Mouse (Mus musculus) thymus, postnatal 36 days (tissue): ENCODE measurements at regions not wholly inside any gene's neighbourhood (a gene's known extent, or its start where the extent isn't known, plus 50 kb on each side); places are given as distances from the start of the nearest gene placed in this dataset.

Source experiments
- DNase-seq, 2 experiments: peaks; one replicate each; pipeline ENCODE4 v3.0.0; 2022; ENCODE audit warnings: mixed read lengths in 2 of 2

- DNase-seq: no peak
These were observed 742.2 kb downstream of the Epha4 start for GRCm38 (mm10) chr1:76772694-76773093.

- no peak for DNase-seq
These were observed 728.0 kb downstream of the Epha4 start for GRCm38 (mm10) chr1:76786871-76787270.

GRCm38 (mm10) chr1:76793438-76793837 is 721.5 kb downstream of the Epha4 start:
- DNase-seq: no peak

- no peak for DNase-seq
These were observed 695.0 kb downstream of the Epha4 start for GRCm38 (mm10) chr1:76819906-76820305.

DNA sequence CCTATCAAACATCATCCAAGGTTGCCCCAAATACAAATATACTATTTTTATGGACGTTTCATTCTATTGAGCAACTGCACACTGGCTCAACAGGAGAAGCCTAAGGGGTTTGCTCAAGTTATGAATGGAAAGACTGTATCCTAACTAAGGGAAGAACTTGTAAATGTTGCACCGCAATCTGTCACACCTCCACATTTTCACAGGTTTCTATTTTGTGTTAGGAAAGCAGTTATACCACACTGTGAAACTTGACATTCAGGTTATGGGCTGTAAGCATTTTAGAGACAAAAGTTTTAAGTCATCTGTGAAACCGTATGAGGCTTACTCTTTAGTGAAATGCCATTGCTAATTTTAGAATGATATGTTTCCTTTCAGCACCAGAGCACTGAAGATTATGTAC is 693.3 kb downstream of the Epha4 start:
- no peak for DNase-seq

DNA sequence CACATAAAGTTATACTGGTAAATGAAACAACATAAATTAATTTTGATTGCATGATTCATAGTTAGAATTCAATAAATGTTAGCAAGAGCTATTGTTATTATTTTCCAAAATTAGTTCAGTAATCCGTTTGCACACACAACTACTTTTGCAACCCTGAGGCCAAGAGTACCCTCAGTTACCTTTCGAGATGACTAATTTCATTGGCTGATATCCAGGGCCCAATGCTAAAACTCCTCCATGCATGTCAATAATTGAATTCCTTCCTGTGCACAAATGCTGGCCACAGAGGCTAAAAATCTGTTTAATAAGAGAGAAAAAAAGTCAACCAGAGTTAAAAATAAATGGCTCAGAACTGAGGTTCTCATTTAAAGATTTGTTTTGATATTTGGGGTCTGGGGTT is 685.2 kb downstream of the Epha4 start:
- DNase-seq: no peak

- DNase-seq: no peak
These were observed 682.6 kb downstream of the Epha4 start for GRCm38 (mm10) chr1:76832311-76832710.

- no peak for DNase-seq
These were observed 679.7 kb downstream of the Epha4 start for GRCm38 (mm10) chr1:76835028-76835683.

DNA sequence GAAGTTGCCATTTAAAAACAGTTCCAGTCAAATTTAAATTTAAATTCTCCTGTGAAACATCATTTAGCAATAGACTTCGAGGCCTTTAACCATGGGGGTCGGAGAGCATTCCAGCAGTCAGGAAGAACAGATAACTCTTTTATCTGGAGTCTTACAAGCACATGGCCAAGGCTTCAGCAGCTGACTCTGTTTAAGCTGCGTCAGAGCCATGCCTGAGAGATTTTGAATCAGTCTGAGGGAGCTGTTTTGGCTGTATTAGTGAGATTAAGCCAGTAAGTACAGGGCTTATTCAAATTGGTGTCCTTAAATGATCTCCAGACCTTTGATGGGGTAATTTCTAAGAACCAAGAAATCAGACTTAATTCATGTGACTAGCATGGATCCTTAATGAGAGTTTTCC is 665.5 kb downstream of the Epha4 start:
- no peak for DNase-seq

DNA sequence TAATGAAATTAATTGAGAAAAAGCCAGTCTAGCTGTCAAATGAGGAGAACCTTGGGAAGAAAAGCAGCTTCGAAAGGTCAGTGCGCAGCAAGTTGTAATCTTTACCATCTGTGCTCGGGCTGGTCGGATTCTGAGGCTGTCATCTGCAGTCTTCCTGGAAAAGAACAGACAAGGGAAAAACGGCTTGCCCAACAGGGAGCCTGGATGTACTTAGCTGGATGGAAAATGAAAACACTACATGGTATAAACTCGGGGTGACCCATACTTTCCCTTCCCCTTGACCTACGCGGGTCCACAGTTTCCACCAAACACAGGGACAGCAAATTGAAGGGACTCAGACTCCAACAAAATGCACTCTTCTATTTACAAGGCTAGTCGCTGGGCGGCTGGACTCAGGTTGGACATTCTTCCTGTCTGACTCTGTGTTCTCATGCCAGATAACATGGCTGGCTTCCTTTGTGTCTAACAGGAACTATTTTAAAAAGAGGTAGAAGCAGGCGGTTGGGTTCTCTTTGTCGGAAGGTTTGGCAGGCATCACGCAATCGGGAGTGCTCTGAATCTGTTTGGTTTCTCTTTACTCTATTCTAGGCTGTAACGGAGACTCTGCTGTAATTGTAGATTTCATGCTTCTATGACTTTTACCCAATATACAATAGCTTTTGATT is 648.5 kb downstream of the Epha4 start:
- DNase-seq: no peak

DNA sequence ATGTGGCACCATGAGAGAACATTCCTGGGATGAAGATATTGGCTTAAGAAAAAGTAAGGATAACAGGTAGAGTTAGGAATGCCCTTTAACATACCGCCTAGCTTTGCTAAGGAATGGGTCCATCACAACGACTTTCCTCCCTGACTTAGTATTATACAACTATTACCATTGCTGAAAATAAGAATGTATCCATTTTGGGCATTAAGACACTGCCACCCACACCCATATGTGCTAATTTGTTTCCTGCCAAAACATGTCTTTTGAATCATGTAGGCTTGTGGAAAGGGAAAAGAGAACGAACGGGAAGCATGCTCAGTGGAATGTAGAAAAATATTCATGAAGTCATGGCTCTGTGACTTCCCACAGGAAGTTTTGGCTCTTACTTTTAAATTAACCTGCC is 641.7 kb downstream of the Epha4 start:
- DNase-seq: no peak

GRCm38 (mm10) chr1:76880111-76880782 is 634.6 kb downstream of the Epha4 start:
- DNase-seq: no peak

GRCm38 (mm10) chr1:76880783-76881145 is 634.1 kb downstream of the Epha4 start:
- DNase-seq: no peak

- DNase-seq: no peak
These were observed 618.6 kb downstream of the Epha4 start for GRCm38 (mm10) chr1:76896152-76896864.

DNA sequence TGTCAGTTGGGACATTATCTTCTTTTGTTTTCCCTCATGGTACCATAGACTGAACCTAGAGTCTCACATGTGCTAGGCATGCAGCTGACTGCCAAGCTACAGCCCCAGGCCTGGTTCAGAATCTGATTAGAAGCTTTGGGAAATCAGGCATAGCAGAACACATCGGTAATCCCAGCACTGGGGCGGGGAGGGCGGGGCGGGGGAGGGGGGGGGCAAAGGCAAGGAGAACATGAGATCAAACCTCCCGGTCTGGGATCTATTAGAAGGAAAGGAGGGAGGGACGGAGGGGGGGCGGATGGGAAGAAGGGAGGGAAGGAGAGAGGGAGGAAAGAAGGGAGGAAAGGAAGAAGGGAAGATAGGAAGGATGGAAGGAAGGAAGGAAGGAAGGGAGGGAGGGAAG is 617.5 kb downstream of the Epha4 start:
- DNase-seq: no peak

- DNase-seq: no peak
These were observed 603.4 kb downstream of the Epha4 start for GRCm38 (mm10) chr1:76911472-76911871.

DNA sequence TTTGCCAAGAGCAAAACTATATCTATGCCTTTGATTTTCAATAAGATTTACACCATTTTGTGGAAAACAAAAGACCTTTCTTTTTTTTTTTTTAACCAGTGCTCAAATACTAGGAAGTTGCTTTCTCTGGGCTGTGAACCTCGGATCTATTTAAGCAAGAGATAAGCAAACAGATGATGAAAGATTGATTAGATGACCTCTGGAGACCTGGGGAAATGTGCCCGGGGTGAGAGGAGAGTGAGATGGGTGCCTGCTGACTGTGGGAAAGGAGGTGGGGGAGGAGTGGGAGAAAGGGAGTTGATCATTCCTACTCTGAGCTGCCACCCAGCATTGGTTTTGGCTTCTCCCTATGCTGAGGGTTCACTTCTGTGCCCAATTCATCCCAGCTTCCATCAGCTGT is 595.3 kb downstream of the Epha4 start:
- DNase-seq: no peak

- DNase-seq: no peak
These were observed 594.3 kb downstream of the Epha4 start for GRCm38 (mm10) chr1:76920634-76921033.

DNA sequence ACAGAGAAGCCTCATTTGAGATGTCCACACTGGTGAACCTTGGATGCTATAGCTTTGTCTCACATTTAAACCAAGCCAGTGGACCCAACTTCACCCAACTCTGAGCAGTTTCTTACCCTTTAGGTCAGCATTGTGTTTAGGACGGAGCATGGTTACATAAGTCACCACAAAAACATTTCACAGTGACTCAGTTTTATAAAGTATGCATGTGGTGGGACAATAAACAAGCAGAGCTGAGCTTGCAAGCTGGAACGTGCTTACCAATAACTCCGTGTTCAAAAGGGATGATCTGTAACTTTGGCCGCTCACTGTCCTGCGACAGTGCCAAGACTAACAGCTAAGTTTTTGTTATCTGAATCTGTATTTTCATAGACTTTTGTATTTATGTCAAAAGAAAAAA is 587.8 kb downstream of the Epha4 start:
- no peak for DNase-seq

DNA sequence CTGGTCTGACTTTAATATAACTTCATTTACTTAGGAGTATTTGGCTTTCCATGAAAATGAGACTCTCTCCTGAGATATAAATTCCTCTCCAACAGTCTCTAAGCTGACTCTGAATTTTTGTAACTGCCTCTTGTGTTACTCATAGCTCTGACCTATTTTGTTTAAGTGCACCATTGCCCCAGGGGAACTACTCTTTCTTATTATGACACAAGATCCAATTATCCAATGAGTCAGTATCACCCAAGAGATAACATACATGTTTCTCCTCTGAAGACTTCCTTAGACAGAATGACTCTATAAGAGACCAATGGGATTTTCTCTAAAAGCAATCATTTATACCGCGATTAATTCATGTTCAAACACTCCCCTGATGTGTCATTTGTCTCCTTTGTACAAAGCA is 586.9 kb downstream of the Epha4 start:
- no peak for DNase-seq

DNA sequence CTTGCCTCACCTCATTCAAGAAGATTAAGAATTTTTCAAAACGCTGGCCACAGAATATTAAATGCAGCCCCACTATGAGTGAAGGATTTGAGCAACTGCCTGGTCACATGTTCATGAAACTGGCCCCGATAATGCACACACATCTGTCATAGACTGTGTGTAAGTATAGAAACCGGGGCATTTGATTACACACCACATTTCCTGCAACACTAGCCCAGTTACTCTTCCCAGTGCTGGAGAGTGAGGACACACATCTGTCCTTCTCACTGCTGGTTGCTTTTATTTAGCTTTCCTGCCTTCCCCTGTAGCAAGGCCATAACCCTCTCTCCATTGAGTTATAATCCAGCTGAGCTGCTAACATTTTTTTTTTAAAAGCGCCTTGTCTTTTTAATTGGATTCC is 581.4 kb downstream of the Epha4 start:
- DNase-seq: no peak

DNA sequence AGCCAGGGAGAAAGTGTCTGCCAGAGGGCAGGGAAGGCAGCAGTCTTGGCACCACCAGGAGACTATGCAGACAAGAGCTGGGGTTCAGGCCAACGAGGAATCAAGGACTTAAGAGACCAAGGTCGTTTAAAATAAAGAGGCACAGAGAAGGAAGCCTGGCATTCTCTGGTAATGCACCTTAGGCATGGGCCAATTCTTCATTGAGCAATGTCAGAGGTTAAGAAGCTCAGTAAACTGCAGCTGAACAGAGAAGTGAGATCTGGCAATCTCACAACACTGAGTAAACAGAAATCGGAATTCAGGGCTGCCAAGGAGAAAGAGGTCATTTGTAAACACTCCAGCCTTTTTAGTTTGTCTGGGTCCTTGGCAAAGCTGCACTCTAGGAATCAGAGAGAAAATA is 572.2 kb downstream of the Epha4 start:
- DNase-seq: no peak

GRCm38 (mm10) chr1:76944046-76944445 is 570.8 kb downstream of the Epha4 start:
- DNase-seq: no peak

DNA sequence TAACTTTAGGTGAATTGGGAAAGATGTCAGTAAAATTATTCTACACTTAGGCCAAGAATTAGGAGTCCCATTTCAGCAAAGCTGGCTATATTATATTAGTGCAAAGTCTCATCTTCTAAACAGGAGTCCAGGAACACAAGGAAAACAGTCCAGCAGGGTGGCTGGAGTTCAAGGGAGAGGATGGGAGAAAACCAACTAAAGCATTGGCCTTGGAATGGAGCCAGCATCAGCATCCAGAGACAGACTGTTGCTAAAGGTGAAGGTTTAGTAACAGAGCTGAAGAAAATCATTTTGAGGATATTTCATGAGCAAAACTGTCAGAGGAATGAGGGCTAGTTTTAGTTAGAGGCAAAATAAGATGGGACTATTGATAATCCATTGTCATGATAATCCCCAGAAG is 559.9 kb downstream of the Epha4 start:
- DNase-seq: no peak
